Mouse (Mus musculus) 3T3-L1 (cell line): ENCODE results near the gene Fut4.
"Not testable (repeated sequence)": the region's sequence is repeated elsewhere in the genome, so short reads cannot be mapped to it uniquely, and the experiment has no call there.

Experiments used
- DNase-seq: peaks from one replicate; pipeline ENCODE4 v3.0.0-alpha.2; 2015; ENCODE audit warnings: low read depth, low spot score

The Fut4 gene

DNA sequence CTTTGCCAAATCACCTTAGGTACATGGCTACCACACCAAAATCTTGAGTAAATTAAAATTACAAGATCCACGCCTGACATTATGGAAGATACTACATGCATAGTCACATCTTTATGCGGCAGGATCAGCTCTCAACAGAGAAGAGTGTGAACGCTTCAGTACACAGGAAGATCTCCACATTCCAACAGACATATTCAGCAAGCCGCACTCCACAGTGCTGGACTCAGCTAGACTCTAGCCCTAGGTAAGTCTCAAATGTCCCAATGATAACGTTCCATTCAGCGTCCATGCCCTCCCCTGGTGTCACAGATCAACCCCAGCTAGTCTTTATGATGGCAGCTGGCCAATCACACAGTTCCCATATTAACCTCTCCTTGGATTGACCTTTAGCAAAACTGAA is 26.2 kb downstream of the Fut4 start:
- DNase-seq, result no peak

GRCm38 (mm10) chr9:14724755-14725420 is 27.3 kb downstream of the Fut4 start:
- peak; percentile 24 for DNase-seq

DNA sequence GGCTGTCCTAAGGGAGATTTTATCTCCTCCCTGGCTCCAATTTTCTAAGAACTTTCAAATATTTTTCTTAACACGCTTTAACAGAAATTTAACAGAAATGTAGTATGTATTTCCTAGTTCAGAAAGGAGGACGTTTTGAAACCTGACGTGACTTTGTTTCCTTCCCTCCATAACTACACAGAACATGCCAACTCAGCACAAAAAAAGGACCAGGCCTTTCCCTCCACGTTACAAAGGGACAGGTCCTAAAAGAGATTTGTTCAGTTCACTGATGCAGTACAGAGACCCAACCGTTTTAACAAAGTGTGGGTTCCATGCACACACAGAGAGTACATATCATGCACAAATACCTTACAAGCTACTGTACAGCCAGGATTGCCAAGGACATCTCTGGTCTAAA is 30.6 kb downstream of the Fut4 start:
- no peak for DNase-seq

DNA sequence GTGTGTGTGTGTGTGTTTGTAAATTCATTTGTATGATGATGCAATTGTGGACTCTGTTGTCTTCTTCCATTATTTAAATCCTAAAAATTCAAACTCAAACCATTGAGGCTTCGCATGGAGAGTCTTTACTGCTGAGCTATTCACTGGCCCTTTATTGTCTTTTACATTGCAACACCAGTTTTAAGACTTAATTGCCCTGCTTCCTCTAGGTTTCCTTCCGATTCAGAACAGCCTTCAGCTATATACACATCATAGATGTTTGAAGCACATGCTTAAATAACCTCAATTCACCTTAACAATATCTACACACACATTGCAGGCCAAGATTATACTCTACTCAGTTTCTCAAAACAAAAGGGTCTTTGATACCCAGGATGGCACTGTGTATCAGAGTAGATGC is 31.8 kb downstream of the Fut4 start:
- no peak for DNase-seq

DNA sequence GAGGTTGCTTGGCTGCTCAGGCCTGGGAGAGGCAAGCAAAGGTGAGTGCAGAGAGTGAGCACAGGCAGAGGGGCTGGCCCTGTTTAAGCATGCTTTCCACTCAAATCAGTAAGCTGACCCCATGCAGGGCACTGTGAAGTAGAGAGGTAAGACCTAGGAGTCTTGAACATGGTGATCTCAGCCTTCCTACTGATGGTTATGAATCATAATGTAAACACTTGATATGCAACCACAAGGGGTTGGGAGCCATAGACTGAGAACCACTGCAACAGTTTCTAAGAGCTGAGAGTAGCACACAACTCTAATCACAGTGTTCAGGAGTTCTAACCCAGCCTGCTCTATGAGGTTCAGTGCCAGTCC is 33.9 kb downstream of the Fut4 start:
- DNase-seq, result peak; percentile 67

- peak; percentile 32 for DNase-seq
These were observed 34.4 kb downstream of the Fut4 start for GRCm38 (mm10) chr9:14717689-14718331.

GRCm38 (mm10) chr9:14715258-14715657 is 36.9 kb downstream of the Fut4 start:
- DNase-seq, result no peak

DNA sequence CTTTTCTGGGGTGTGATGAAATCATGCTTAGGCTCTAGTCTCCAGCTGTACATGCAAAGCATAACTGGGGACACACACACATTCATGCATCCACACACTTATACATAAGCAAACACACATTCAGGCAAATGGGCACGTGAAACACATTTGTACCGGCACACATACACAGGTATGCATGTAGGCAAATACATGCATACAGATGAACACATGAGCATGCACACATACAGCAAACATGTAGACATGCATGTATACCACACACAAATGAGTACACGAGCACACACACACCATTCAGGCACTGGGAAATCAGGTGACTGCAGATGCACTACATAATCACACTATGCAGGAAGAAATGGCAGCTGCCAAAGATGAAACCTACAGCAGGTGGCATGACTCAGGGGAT is 41.3 kb downstream of the Fut4 start:
- DNase-seq, result no peak

GRCm38 (mm10) chr9:14705321-14706162 is 46.7 kb downstream of the Fut4 start:
- DNase-seq, result no peak

DNA sequence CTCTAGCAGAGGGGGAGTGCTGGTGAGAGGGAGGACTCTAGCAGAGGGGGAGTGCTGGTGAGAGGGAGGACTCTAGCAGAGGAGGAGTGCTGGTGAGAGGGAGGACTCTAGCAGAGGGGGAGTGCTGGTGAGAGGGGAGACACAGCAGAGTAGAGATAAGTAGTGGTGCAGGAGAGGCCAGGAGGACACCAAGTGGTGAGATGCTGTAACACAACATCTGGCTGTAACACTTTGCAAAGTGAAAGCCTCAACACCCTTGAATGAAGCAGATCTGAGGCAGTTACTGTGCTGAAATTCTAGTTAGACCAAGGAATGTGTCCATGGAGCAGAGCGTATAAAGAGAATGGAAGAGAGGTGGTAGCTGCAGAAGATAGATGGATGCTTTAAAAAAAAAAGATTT is 51.4 kb downstream of the Fut4 start:
- DNase-seq, result not testable (repeated sequence)

DNA sequence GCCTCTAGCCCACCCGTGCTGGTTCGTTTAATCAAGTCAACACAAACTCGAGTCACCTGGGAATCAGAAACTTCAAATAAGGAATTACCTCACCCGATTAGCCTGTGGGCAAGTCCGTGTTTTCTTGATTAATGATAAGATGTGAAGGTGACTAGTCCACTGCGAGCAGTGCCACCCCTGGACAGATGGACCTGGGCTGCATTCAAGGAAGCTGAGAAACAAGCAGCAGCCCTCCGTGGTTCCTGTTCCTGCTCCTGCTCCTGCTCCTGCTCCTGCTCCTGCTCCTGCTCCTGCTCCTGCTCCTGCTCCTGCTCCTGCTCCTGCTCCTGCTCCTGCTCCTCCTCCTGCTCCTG is 52.9 kb downstream of the Fut4 start:
- no peak for DNase-seq

- peak; percentile 95 for DNase-seq
These were observed 53.5 kb downstream of the Fut4 start for GRCm38 (mm10) chr9:14698582-14699287.
